Mouse (Mus musculus) C2C12 (cell line): ENCODE results near the gene Stim1.

Source experiments
- CTCF ChIP-seq: IDR thresholded peaks from one replicate; pipeline ENCODE4 v1.5.1; 2011; ENCODE audit not compliant: control insufficient read depth, insufficient read depth, insufficient read length
- MYOD1 ChIP-seq: IDR thresholded peaks from one replicate; pipeline ENCODE4 v1.6.1; 2011; ENCODE audit warnings: low read depth; ENCODE audit not compliant: control insufficient read depth, insufficient read length

DNA sequence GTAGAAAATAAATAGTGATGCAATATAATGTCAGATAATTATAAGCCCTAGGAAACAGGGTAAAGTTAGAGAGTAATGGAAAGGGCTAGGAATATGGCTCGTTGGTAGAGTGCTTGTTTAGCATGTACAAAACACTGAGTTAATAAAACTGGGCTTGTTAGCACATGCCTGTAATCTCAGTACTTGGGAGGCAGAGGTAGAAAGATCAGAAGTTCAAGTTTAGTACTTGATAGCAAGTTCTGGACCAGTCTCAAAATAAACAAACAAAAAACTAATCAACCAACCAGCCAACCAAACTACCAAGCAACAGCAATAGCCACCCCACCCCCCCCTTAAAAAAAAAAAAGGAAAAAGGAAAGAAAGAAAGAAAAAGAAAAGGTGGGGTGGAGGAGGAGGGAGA is 33.2 kb downstream of the Stim1 start:
- no peak for TF ChIP-seq MYOD1
- TF ChIP-seq CTCF, result no peak
